Mouse (Mus musculus) neural tube, embryonic 12.5 days (tissue): ENCODE results near the gene Foxk1. TPM values are rescaled to one million over a fixed set of nuclear protein-coding genes. Genes with fewer than 3 reads are reported as not detected.

Experiments
- ATAC-seq: fragments of 200-750 bp; cut with Nextera tagmentation; 2 replicates; pipeline ENCODE4 v1.8.0; 2017; ENCODE audit warnings: low read depth, mild to moderate bottlenecking, moderate TSS enrichment, moderate library complexity; ENCODE audit not compliant: low FRiP score
- H3K27ac ChIP-seq: fragments of 300-500 bp; sonication (generic); 2 replicates; pipeline ENCODE4 v1.5.1; 2016
- H3K27me3 ChIP-seq: fragments of 300-500 bp; sonication (generic); replicated peaks from 2 replicates; pipeline ENCODE4 v1.6.1; 2016; ENCODE audit warnings: mild to moderate bottlenecking
- H3K36me3 ChIP-seq: fragments of 300-500 bp; sonication (generic); 2 replicates; pipeline ENCODE4 v1.6.1; 2016; ENCODE audit warnings: mild to moderate bottlenecking
- H3K4me1 ChIP-seq: fragments of 300-500 bp; sonication (generic); 2 replicates; pipeline ENCODE4 v1.6.1; 2016
- H3K4me2 ChIP-seq: fragments of 300-500 bp; sonication (generic); replicated peaks from 2 replicates; pipeline ENCODE4 v1.6.1; 2016; ENCODE audit warnings: mild to moderate bottlenecking
- H3K4me3 ChIP-seq: fragments of 300-500 bp; sonication (generic); 2 replicates; pipeline ENCODE4 v1.5.1; 2016
- H3K9ac ChIP-seq: fragments of 300-500 bp; sonication (generic); 2 replicates; pipeline ENCODE4 v1.6.1; 2016; ENCODE audit warnings: mild to moderate bottlenecking
- H3K9me3 ChIP-seq: fragments of 300-500 bp; sonication (generic); 2 replicates; pipeline ENCODE4 v1.6.1; 2016; ENCODE audit warnings: mild to moderate bottlenecking
- WGBS: fragments of 180-500 bp; shearing (Covaris S2); methylation state at CpG from one replicate; pipeline ENCODE4 v1.1.7; 2016; 5-methylcytosine and 5-hydroxymethylcytosine counted together
- polyA plus RNA-seq: library from polyadenylated mRNA; unstranded; fragments of >200 nt; fragmentation: Nextera tagmentation; extraction: Ambion mirVana; gene quantifications from 2 replicates; pipeline ENCODE4 v1.2.1, GENCODE M21; 2016

Foxk1 gene
- polyA plus RNA-seq, 1 experiment from 2014 or later = 7.2 TPM

GRCm38 (mm10) chr5:142477866-142478615 is 76.7 kb downstream of the Foxk1 start:
- no peak overlapping the region for H3K9ac ChIP-seq

GRCm38 (mm10) chr5:142478829-142479435 is 77.6 kb downstream of the Foxk1 start:
- Histone ChIP-seq H3K9me3 (no peaks in the 10 kb centered on the region), H3K4me1 (peaks cover 4% of the 10 kb centered on the region; the same call in 1 of the 2 replicates), H3K36me3 (peaks cover 15% of the 10 kb centered on the region), H3K4me2 (peak overlapping the region; percentile 43), H3K9ac (no peak overlapping the region), H3K27me3 (no peaks in the 10 kb centered on the region), H3K27ac (no peak overlapping the region), H3K4me3 (no peak overlapping the region)
- WGBS = 32% methylated on average over 17 of the region's 17 CpGs
- ATAC-seq = peak; percentile 43

More at GRCm38 (mm10) chr5:142477866-142478615, 76.7 kb downstream of the Foxk1 start:
- Histone ChIP-seq H3K27ac (no peak overlapping the region), H3K4me1 (peaks cover 11% of the 10 kb centered on the region; the same call in 1 of the 2 replicates), H3K4me2 (no peak overlapping the region), H3K27me3 (no peaks in the 10 kb centered on the region), H3K36me3 (peaks cover 16% of the 10 kb centered on the region), H3K4me3 (no peak overlapping the region), H3K9me3 (no peaks in the 10 kb centered on the region)
- 0 out of 2 replicates have a peak, but pooled peaks have one; percentile 6 for ATAC-seq
- WGBS = 85% methylated on average over 5 of the region's 5 CpGs

GRCm38 (mm10) chr5:142482512-142482911 is 81.2 kb downstream of the Foxk1 start:
- Histone ChIP-seq H3K9ac (no peak overlapping the region), H3K9me3 (no peaks in the 10 kb centered on the region), H3K4me1 (peaks cover 3% of the 10 kb centered on the region; the same call in 1 of the 2 replicates), H3K36me3 (no peaks in the 10 kb centered on the region), H3K4me2 (no peak overlapping the region), H3K4me3 (no peak overlapping the region), H3K27me3 (no peaks in the 10 kb centered on the region), H3K27ac (no peak overlapping the region)
- 79% methylated on average over 2 of the region's 2 CpGs for WGBS
- ATAC-seq = no peak

GRCm38 (mm10) chr5:142483581-142483980 is 82.3 kb downstream of the Foxk1 start:
- Histone ChIP-seq H3K4me2 (no peak overlapping the region), H3K27me3 (no peaks in the 10 kb centered on the region), H3K4me3 (no peak overlapping the region), H3K4me1 (peaks cover 3% of the 10 kb centered on the region; the same call in 1 of the 2 replicates), H3K27ac (no peak overlapping the region), H3K9ac (no peak overlapping the region), H3K36me3 (0 out of 2 replicates have a peak, but pooled peaks cover 3% of the 10 kb centered on the region), H3K9me3 (no peaks in the 10 kb centered on the region)
- WGBS = 94% methylated on average over 5 of the region's 5 CpGs
- no peak for ATAC-seq

- Histone ChIP-seq H3K27ac (no peak overlapping the region), H3K4me3 (no peak overlapping the region), H3K36me3 (0 out of 2 replicates have a peak, but pooled peaks cover 3% of the 10 kb centered on the region), H3K27me3 (no peaks in the 10 kb centered on the region), H3K4me1 (no peaks in the 10 kb centered on the region), H3K4me2 (no peak overlapping the region), H3K9ac (no peak overlapping the region), H3K9me3 (no peaks in the 10 kb centered on the region)
- ATAC-seq = no peak
- WGBS = 63% methylated on average over 9 of the region's 9 CpGs
Measured at GRCm38 (mm10) chr5:142486654-142487053, 85.4 kb downstream of the Foxk1 start.

GRCm38 (mm10) chr5:142489955-142490707 is 88.8 kb downstream of the Foxk1 start:
- Histone ChIP-seq H3K36me3 (0 out of 2 replicates have a peak, but pooled peaks cover 3% of the 10 kb centered on the region), H3K4me3 (no peak overlapping the region), H3K9ac (no peak overlapping the region), H3K27me3 (no peaks in the 10 kb centered on the region), H3K9me3 (no peaks in the 10 kb centered on the region), H3K27ac (no peak overlapping the region), H3K4me1 (no peaks in the 10 kb centered on the region), H3K4me2 (no peak overlapping the region)
- ATAC-seq = no peak
- WGBS = 78% methylated on average over 9 of the region's 9 CpGs

GRCm38 (mm10) chr5:142493307-142493706 is 92.0 kb downstream of the Foxk1 start:
- H3K27me3 ChIP-seq = no peaks in the 10 kb centered on the region
- no peaks in the 10 kb centered on the region for H3K4me1 ChIP-seq
- H3K27ac ChIP-seq = no peak overlapping the region
- H3K4me3 ChIP-seq = no peak overlapping the region
- whole genome bisulfite sequencing = 77% methylated on average over 3 of the region's 3 CpGs
- no peak overlapping the region for H3K4me2 ChIP-seq
- no peak for ATAC-seq
- no peak overlapping the region for H3K9ac ChIP-seq
- 0 out of 2 replicates have a peak, but pooled peaks cover 2% of the 10 kb centered on the region for H3K36me3 ChIP-seq
- H3K9me3 ChIP-seq = no peaks in the 10 kb centered on the region

- no peak for ATAC-seq
- no peaks in the 10 kb centered on the region for H3K27me3 ChIP-seq
- H3K27ac ChIP-seq = no peak overlapping the region
- H3K9ac ChIP-seq = no peak overlapping the region
- H3K4me2 ChIP-seq = no peak overlapping the region
- 55% methylated on average over 14 of the region's 14 CpGs for WGBS
- no peak overlapping the region for H3K4me3 ChIP-seq
- H3K9me3 ChIP-seq = no peaks in the 10 kb centered on the region
- no peaks in the 10 kb centered on the region for H3K36me3 ChIP-seq
- H3K4me1 ChIP-seq = peaks cover 7% of the 10 kb centered on the region; the same call in 1 of the 2 replicates
Measured at GRCm38 (mm10) chr5:142495321-142496096, 94.2 kb downstream of the Foxk1 start.

- 52% methylated on average over 3 of the region's 3 CpGs for WGBS
- no peaks in the 10 kb centered on the region for H3K9me3 ChIP-seq
- H3K27ac ChIP-seq = no peak overlapping the region
- peaks cover 11% of the 10 kb centered on the region; the same call in 1 of the 2 replicates for H3K4me1 ChIP-seq
- no peak overlapping the region for H3K4me2 ChIP-seq
- no peak for ATAC-seq
- H3K9ac ChIP-seq = no peak overlapping the region
- no peak overlapping the region for H3K4me3 ChIP-seq
- no peaks in the 10 kb centered on the region for H3K36me3 ChIP-seq
- no peaks in the 10 kb centered on the region for H3K27me3 ChIP-seq
Measured at GRCm38 (mm10) chr5:142498964-142499363, 97.7 kb downstream of the Foxk1 start.

GRCm38 (mm10) chr5:142500918-142501317 is 99.6 kb downstream of the Foxk1 start:
- no peak overlapping the region for H3K4me2 ChIP-seq
- peaks cover 11% of the 10 kb centered on the region; the same call in 1 of the 2 replicates for H3K4me1 ChIP-seq
- no peak for ATAC-seq
- no peaks in the 10 kb centered on the region for H3K27me3 ChIP-seq
- 71% methylated on average over 10 of the region's 10 CpGs for WGBS
- H3K9ac ChIP-seq = no peak overlapping the region; the same call in 1 of the 2 replicates
- H3K4me3 ChIP-seq = no peak overlapping the region
- no peaks in the 10 kb centered on the region for H3K9me3 ChIP-seq
- no peaks in the 10 kb centered on the region for H3K36me3 ChIP-seq
- no peak overlapping the region for H3K27ac ChIP-seq

GRCm38 (mm10) chr5:142502414-142502813 is 101.1 kb downstream of the Foxk1 start:
- Histone ChIP-seq H3K4me1 (peaks cover 11% of the 10 kb centered on the region; the same call in 1 of the 2 replicates), H3K27me3 (no peaks in the 10 kb centered on the region), H3K36me3 (peaks cover 2% of the 10 kb centered on the region), H3K4me2 (no peak overlapping the region), H3K27ac (no peak overlapping the region), H3K9ac (no peak overlapping the region), H3K9me3 (no peaks in the 10 kb centered on the region), H3K4me3 (no peak overlapping the region)
- WGBS = 2% methylated on average over 3 of the region's 3 CpGs
- ATAC-seq = peak; percentile 79
